Mouse (Mus musculus) CH12.LX (cell line): ENCODE data around the gene Cacna2d2. TPM values are rescaled to one million over a fixed set of nuclear protein-coding genes. Genes with fewer than 3 reads are reported as not detected.

Experiments used
- DNase-seq: peaks from one replicate; pipeline ENCODE4 v3.0.0-alpha.2; 2013; ENCODE audit errors: extremely low read depth
- H3K27ac ChIP-seq: 2 replicates; pipeline ENCODE4 v1.5.1; 2012; ENCODE audit warnings: low read depth, mild to moderate bottlenecking, control low read depth, moderate library complexity; ENCODE audit not compliant: insufficient read depth
- H3K27me3 ChIP-seq: replicated peaks from 2 replicates; pipeline ENCODE3; 2012; ENCODE audit warnings: inconsistent platforms
- H3K36me3 ChIP-seq, 2 experiments: replicated peaks in 1 of 2; 2 replicates each; pipeline versions ENCODE3 to v1.6.1; 2012; ENCODE audit warnings: inconsistent platforms in 1 of 2, low read length in 1 of 2, mild to moderate bottlenecking in 1 of 2, mixed read lengths in 1 of 2, moderate library complexity in 1 of 2; ENCODE audit not compliant: control insufficient read depth in 1 of 2, insufficient read depth in 1 of 2
- H3K4me1 ChIP-seq, 2 experiments: 2 replicates each; pipeline ENCODE4 v1.6.1; 2012; ENCODE audit warnings: inconsistent platforms in 1 of 2, moderate library complexity in 1 of 2; ENCODE audit not compliant: insufficient read depth in 2 of 2, control insufficient read depth in 1 of 2
- H3K4me2 ChIP-seq: 2 replicates; pipeline ENCODE4 v1.6.1; 2012; ENCODE audit warnings: low read depth, mild to moderate bottlenecking, control low read depth; ENCODE audit not compliant: poor library complexity, insufficient read depth, severe bottlenecking
- H3K4me3 ChIP-seq, 3 experiments: fragments of 150-350 bp in 1 of 3; sonication (generic) in 1 of 3; replicated peaks in 1 of 3; 2 replicates each; pipeline versions ENCODE3 to v1.5.1; 2011 to 2012; ENCODE audit warnings: low read depth in 2 of 3, low read length in 2 of 3, mild to moderate bottlenecking in 2 of 3, moderate library complexity in 2 of 3, control low read depth in 1 of 3, improper control_type of control experiment in 1 of 3, inconsistent platforms in 1 of 3, mixed read lengths in 1 of 3; ENCODE audit not compliant: poor library complexity in 1 of 3
- H3K79me2 ChIP-seq: replicated peaks from 2 replicates; pipeline ENCODE4 v1.6.1; 2012; ENCODE audit warnings: mild to moderate bottlenecking, moderate library complexity; ENCODE audit not compliant: control insufficient read depth, poor library complexity, insufficient read depth, severe bottlenecking; ENCODE audit errors: extremely low read depth
- H3K9ac ChIP-seq: 2 replicates; pipeline ENCODE4 v1.6.1; 2012; ENCODE audit warnings: low read depth, mild to moderate bottlenecking, control low read depth, moderate library complexity; ENCODE audit not compliant: insufficient read depth
- H3K9me3 ChIP-seq: replicated peaks from 2 replicates; pipeline ENCODE3; 2012; ENCODE audit warnings: low read length, inconsistent platforms, mixed read lengths
- BHLHE40 ChIP-seq: IDR thresholded peaks from 2 replicates; pipeline ENCODE4 v1.6.1; 2011; ENCODE audit warnings: mild to moderate bottlenecking, low read depth, low read length, improper control_type of control experiment
- CHD1 ChIP-seq: IDR thresholded peaks from 2 replicates; pipeline ENCODE4 v1.6.1; 2012; ENCODE audit warnings: low read depth, low read length, improper control_type of control experiment, inconsistent platforms
- CHD2 ChIP-seq: IDR thresholded peaks from 2 replicates; pipeline ENCODE4 v1.6.1; 2011; ENCODE audit warnings: low read length, improper control_type of control experiment
- CTCF ChIP-seq, 2 experiments: IDR thresholded peaks in 1 of 2; conservative IDR thresholded peaks in 1 of 2; 2 replicates each; pipeline ENCODE4 v1.5.1; 2011 to 2012; ENCODE audit warnings: low read depth in 2 of 2, low read length in 2 of 2, improper control_type of control experiment in 1 of 2, inconsistent platforms in 1 of 2, mild to moderate bottlenecking in 1 of 2, moderate library complexity in 1 of 2
- E2F4 ChIP-seq: IDR thresholded peaks from 2 replicates; pipeline ENCODE4 v1.6.1; 2011; ENCODE audit warnings: low read depth, low read length, improper control_type of control experiment; ENCODE audit not compliant: insufficient replicate concordance
- ELF1 ChIP-seq: IDR thresholded peaks from 2 replicates; pipeline ENCODE4 v1.6.1; 2014; ENCODE audit warnings: low read depth, mild to moderate bottlenecking, inconsistent platforms, low read length, improper control_type of control experiment
- EP300 ChIP-seq: IDR thresholded peaks from 2 replicates; pipeline ENCODE4 v1.6.1; 2011; ENCODE audit warnings: low read length, improper control_type of control experiment
- ETS1 ChIP-seq: conservative IDR thresholded peaks from 2 replicates; pipeline ENCODE4 v1.6.1; 2012; ENCODE audit warnings: low read depth, mild to moderate bottlenecking, inconsistent platforms, low read length, improper control_type of control experiment, moderate library complexity
- GABPA ChIP-seq: IDR thresholded peaks from 2 replicates; pipeline ENCODE4 v1.6.1; 2012; ENCODE audit warnings: low read depth, low read length, improper control_type of control experiment, inconsistent platforms; ENCODE audit not compliant: insufficient replicate concordance
- HCFC1 ChIP-seq: IDR thresholded peaks from 2 replicates; pipeline ENCODE4 v1.6.1; 2012; ENCODE audit warnings: low read depth, mild to moderate bottlenecking, inconsistent platforms, low read length, improper control_type of control experiment
- IRF4 ChIP-seq: IDR thresholded peaks from 2 replicates; pipeline ENCODE4 v1.6.1; 2014; ENCODE audit warnings: low read depth, mild to moderate bottlenecking, inconsistent platforms, low read length, improper control_type of control experiment
- JUN ChIP-seq: IDR thresholded peaks from 2 replicates; pipeline ENCODE4 v1.6.1; 2011; ENCODE audit warnings: low read depth, mild to moderate bottlenecking, low read length, improper control_type of control experiment, moderate library complexity; ENCODE audit not compliant: insufficient read depth
- JUND ChIP-seq: conservative IDR thresholded peaks from 2 replicates; pipeline ENCODE4 v1.6.1; 2011; ENCODE audit warnings: low read depth, low read length, improper control_type of control experiment
- KAT2A ChIP-seq: IDR thresholded peaks from 2 replicates; pipeline ENCODE4 v1.6.1; 2012; ENCODE audit warnings: low read length, improper control_type of control experiment, inconsistent platforms; ENCODE audit not compliant: insufficient replicate concordance
- MAFK ChIP-seq: IDR thresholded peaks from 2 replicates; pipeline ENCODE4 v1.6.1; 2011; ENCODE audit warnings: low read length, improper control_type of control experiment; ENCODE audit not compliant: insufficient replicate concordance
- MAX ChIP-seq: IDR thresholded peaks from 2 replicates; pipeline ENCODE4 v1.6.1; 2011; ENCODE audit warnings: low read length, improper control_type of control experiment
- MAZ ChIP-seq: IDR thresholded peaks from 2 replicates; pipeline ENCODE4 v1.6.1; 2012; ENCODE audit warnings: low read depth, mild to moderate bottlenecking, inconsistent platforms, low read length, improper control_type of control experiment, moderate library complexity
- MEF2A ChIP-seq: IDR thresholded peaks from 2 replicates; pipeline ENCODE4 v1.6.1; 2014; ENCODE audit warnings: low read depth, mild to moderate bottlenecking, inconsistent platforms, low read length, improper control_type of control experiment, borderline replicate concordance
- MXI1 ChIP-seq: IDR thresholded peaks from 2 replicates; pipeline ENCODE4 v1.6.1; 2011; ENCODE audit warnings: mild to moderate bottlenecking, low read depth, low read length, improper control_type of control experiment
- MYC ChIP-seq: IDR thresholded peaks from 2 replicates; pipeline ENCODE4 v1.6.1; 2011; ENCODE audit warnings: low read depth, mild to moderate bottlenecking, improper control_type of control experiment, low read length
- NELFE ChIP-seq: IDR thresholded peaks from 2 replicates; pipeline ENCODE4 v1.6.1; 2011; ENCODE audit warnings: low read depth, low read length, improper control_type of control experiment
- NRF1 ChIP-seq: IDR thresholded peaks from 2 replicates; pipeline ENCODE4 v1.6.1; 2014; ENCODE audit warnings: low read depth, mild to moderate bottlenecking, inconsistent platforms, low read length, improper control_type of control experiment, moderate library complexity
- PAX5 ChIP-seq: IDR thresholded peaks from 2 replicates; pipeline ENCODE4 v1.6.1; 2012; ENCODE audit warnings: low read length, inconsistent platforms, mixed read lengths
- POLR2A ChIP-seq: IDR thresholded peaks from 2 replicates; pipeline ENCODE4 v1.6.1; 2011; ENCODE audit warnings: low read depth, mild to moderate bottlenecking, improper control_type of control experiment, low read length
- POLR2AphosphoS2 ChIP-seq: IDR thresholded peaks from 2 replicates; pipeline ENCODE4 v1.6.1; 2011; ENCODE audit warnings: low read depth, low read length, improper control_type of control experiment
- RAD21 ChIP-seq: IDR thresholded peaks from 2 replicates; pipeline ENCODE4 v1.6.1; 2011; ENCODE audit warnings: low read depth, mild to moderate bottlenecking, low read length, improper control_type of control experiment, moderate library complexity
- RCOR1 ChIP-seq: conservative IDR thresholded peaks from 2 replicates; pipeline ENCODE4 v1.6.1; 2012; ENCODE audit warnings: low read depth, mild to moderate bottlenecking, inconsistent platforms, low read length, improper control_type of control experiment
- SIN3A ChIP-seq: IDR thresholded peaks from 2 replicates; pipeline ENCODE4 v1.6.1; 2012; ENCODE audit warnings: low read length, improper control_type of control experiment, inconsistent platforms
- SMC3 ChIP-seq: IDR thresholded peaks from 2 replicates; pipeline ENCODE4 v1.6.1; 2011; ENCODE audit warnings: low read depth, low read length, improper control_type of control experiment
- TBP ChIP-seq: conservative IDR thresholded peaks from 2 replicates; pipeline ENCODE4 v1.6.1; 2011; ENCODE audit warnings: low read depth, low read length, improper control_type of control experiment
- TCF12 ChIP-seq: IDR thresholded peaks from 2 replicates; pipeline ENCODE4 v1.6.1; 2014; ENCODE audit warnings: low read depth, mild to moderate bottlenecking, inconsistent platforms, low read length, improper control_type of control experiment
- UBTF ChIP-seq: IDR thresholded peaks from 2 replicates; pipeline ENCODE4 v1.6.1; 2012; ENCODE audit warnings: low read depth, mild to moderate bottlenecking, inconsistent platforms, low read length, improper control_type of control experiment, moderate library complexity
- USF1 ChIP-seq: IDR thresholded peaks from 2 replicates; pipeline ENCODE4 v1.6.1; 2014; ENCODE audit warnings: low read depth, mild to moderate bottlenecking, inconsistent platforms, low read length, improper control_type of control experiment
- USF2 ChIP-seq: conservative IDR thresholded peaks from 2 replicates; pipeline ENCODE4 v1.6.1; 2011; ENCODE audit warnings: low read depth, low read length, improper control_type of control experiment
- ZC3H11A ChIP-seq: IDR thresholded peaks from 2 replicates; pipeline ENCODE4 v1.6.1; 2012; ENCODE audit warnings: low read depth, mild to moderate bottlenecking, inconsistent platforms, low read length, improper control_type of control experiment
- ZKSCAN1 ChIP-seq: IDR thresholded peaks from 2 replicates; pipeline ENCODE4 v1.6.1; 2012; ENCODE audit warnings: low read depth, inconsistent platforms, low read length, improper control_type of control experiment, borderline replicate concordance
- ZMIZ1 ChIP-seq: IDR thresholded peaks from 2 replicates; pipeline ENCODE4 v1.6.1; 2012; ENCODE audit warnings: low read depth, mild to moderate bottlenecking, inconsistent platforms, low read length, improper control_type of control experiment
- ZNF384 ChIP-seq: IDR thresholded peaks from 2 replicates; pipeline ENCODE4 v1.6.1; 2012; ENCODE audit warnings: low read depth, low read length, improper control_type of control experiment, inconsistent platforms
- dilution Hi-C: fragments of 300-500 bp; cut with MboI; formaldehyde crosslinking; loops from 2 replicates; pipeline ENCODE4 v1.14.3; 2020; ENCODE audit warnings: low sequenced_read_pairs; ENCODE audit not compliant: extremely low pct_unique_long_range_greater_than_20kb, extremely low pct_ligation_motif_present
- in situ Hi-C: fragments of 300-500 bp; cut with MboI; formaldehyde crosslinking; loops from 3 replicates; pipeline ENCODE4 v1.14.3; 2019; ENCODE audit warnings: low sequenced_read_pairs, low pct_ligation_motif_present, low pct_unique_long_range_greater_than_20kb, mixed read lengths
- polyA plus RNA-seq: library from polyadenylated mRNA; unstranded; fragments of >175 nt; gene quantifications from 2 replicates; pipeline ENCODE4 v1.2.1, GENCODE M21; 2012; ENCODE audit warnings: low read depth; ENCODE audit not compliant: insufficient read length
- total RNA-seq, 2 experiments: library from RNA; depleted of rRNA; stranded (reverse); fragments of 300-350 nt in 1 of 2; fragments of >200 nt in 1 of 2; gene quantifications; 2 replicates each; pipeline ENCODE4 v1.2.3; 2012 to 2014

Cacna2d2 gene
- total and polyA plus RNA-seq, 3 experiments, result 0.04 TPM; not detected in 2

DNA sequence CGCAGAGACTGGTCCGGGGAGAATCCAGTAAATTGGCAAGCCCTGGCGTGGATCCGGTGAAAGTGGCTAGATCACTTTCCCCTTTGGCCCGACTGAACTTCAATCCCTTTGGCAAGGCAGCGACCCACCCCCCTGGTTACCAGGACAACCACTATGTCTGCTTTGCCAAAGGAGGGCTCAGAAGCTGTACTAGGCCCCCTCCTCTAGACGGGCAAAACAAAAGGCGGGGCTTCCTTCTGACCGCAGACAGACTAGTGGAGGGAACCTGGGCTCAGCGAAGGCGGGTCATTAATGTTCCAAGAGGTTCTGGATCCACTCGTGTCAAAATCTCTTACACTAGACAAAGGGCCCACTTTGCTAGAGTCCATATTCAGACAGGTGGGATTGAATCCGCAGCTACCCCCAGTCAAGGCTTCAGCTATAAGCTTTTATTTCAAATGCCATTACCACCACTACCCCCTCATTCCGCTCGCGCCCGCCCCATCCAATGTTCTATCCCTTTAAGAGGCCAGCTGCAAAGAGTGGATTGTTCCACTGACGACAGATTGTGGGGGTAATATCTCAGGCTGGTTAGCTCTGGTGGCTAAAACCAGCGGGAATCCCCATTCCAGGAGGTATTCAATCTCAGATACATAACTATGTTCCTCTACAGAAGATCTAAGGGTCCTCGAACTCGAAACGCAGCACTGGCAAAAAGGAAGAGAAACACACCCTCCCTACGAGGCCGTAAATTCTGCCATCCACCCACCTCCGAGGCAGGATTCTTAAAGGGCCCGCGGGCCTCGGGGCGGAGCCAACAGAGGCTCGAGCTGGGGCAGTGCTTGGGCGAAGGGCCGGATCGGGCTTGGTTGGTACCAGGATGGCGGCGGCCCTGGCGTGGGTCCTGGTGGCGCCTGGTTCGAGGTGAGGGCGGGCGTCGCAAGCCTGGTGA is 169.2 kb downstream of the Cacna2d2 start:
- peaks cover 39 to 61% of the 10 kb centered on the region in 2 experiments for H3K36me3 ChIP-seq
- in situ Hi-C loops, result no loop called here
- DNase-seq, result peak; percentile 84
- H3K79me2 ChIP-seq, result peaks cover 5% of the 10 kb centered on the region
- TF ChIP-seq ELF1, result no peak
- TF ChIP-seq KAT2A, result no peak
- TF ChIP-seq ZC3H11A, result no peak
- TF ChIP-seq ZKSCAN1, result no peak
- no peak for TF ChIP-seq GABPA
- peak; percentile 99 for TF ChIP-seq CHD1
- TF ChIP-seq MYC, result no peak
- no peak for TF ChIP-seq SMC3
- no peak for TF ChIP-seq E2F4
- peak; percentile 41; the same call in 1 of the 2 replicates for TF ChIP-seq TCF12
- no peak for TF ChIP-seq MAZ
- TF ChIP-seq NRF1, result no peak
- no peak for TF ChIP-seq JUND
- no peak for TF ChIP-seq IRF4
- TF ChIP-seq USF2, result no peak
- TF ChIP-seq RAD21, result no peak
- TF ChIP-seq POLR2A, result peak; percentile 73
- no peak for TF ChIP-seq EP300
- TF ChIP-seq UBTF, result no peak
- TF ChIP-seq PAX5, result no peak
- peak; percentile 42; the same call in 1 of the 2 replicates for TF ChIP-seq TBP
- TF ChIP-seq MEF2A, result no peak
- TF ChIP-seq RCOR1, result no peak
- no peak for TF ChIP-seq MAFK
- no peak for TF ChIP-seq POLR2AphosphoS2
- no peak for TF ChIP-seq MXI1
- no peak for TF ChIP-seq CTCF (conservative IDR thresholded peaks at IDR 0.05 in 1 of 2, IDR thresholded peaks at IDR 0.05 in 1 of 2; ENCODE audit: low read depth in 2 of 2, low read length in 2 of 2)
- no peak for TF ChIP-seq ZMIZ1
- TF ChIP-seq ZNF384, result no peak
- no peak for TF ChIP-seq JUN
- TF ChIP-seq SIN3A, result peak; percentile 99
- 0 out of 2 replicates have a peak, but pooled peaks have one; percentile 5 for TF ChIP-seq MAX
- TF ChIP-seq ETS1, result no peak
- TF ChIP-seq CHD2, result no peak
- peak; percentile 74 for TF ChIP-seq HCFC1
- TF ChIP-seq USF1, result no peak
- no peak for TF ChIP-seq BHLHE40
- peak; percentile 50; the same call in 1 of the 2 replicates for TF ChIP-seq NELFE
- dilution Hi-C loops, result no loop called here
- peak overlapping the region; percentile 86 for H3K4me2 ChIP-seq
- peak overlapping the region; percentile 80 to 83 (median 80) for H3K4me3 ChIP-seq
- peaks cover 23 to 54% of the 10 kb centered on the region in 2 experiments for H3K4me1 ChIP-seq
- H3K27me3 ChIP-seq, result no peaks in the 10 kb centered on the region
- no peak overlapping the region for H3K27ac ChIP-seq
- no peaks in the 10 kb centered on the region for H3K9me3 ChIP-seq
- peak overlapping the region; percentile 79 for H3K9ac ChIP-seq
